Mouse (Mus musculus) kidney, postnatal 4 days (tissue): ENCODE results near the gene Tpk1.

Experiments
- DNase-seq, 2 experiments: peaks; one replicate each; pipeline ENCODE4 v3.0.0; 2021; ENCODE audit warnings: mixed read lengths in 2 of 2

Gene Tpk1

GRCm38 (mm10) chr6:43424978-43425377 lies 241.1 kb downstream of the Tpk1 start:
- DNase-seq, result peak; percentile 7 to 13

- DNase-seq, result no peak
Measured at GRCm38 (mm10) chr6:43420358-43420979, 245.6 kb downstream of the Tpk1 start.

- DNase-seq, result no peak
Measured at GRCm38 (mm10) chr6:43408949-43409348, 257.1 kb downstream of the Tpk1 start.

- no peak for DNase-seq
Measured at GRCm38 (mm10) chr6:43403076-43403475, 263.0 kb downstream of the Tpk1 start.

- no peak for DNase-seq
Measured at GRCm38 (mm10) chr6:43402219-43402997, 263.7 kb downstream of the Tpk1 start.

GRCm38 (mm10) chr6:43396426-43396825 lies 269.7 kb downstream of the Tpk1 start:
- no peak for DNase-seq

GRCm38 (mm10) chr6:43395538-43395937 lies 270.5 kb downstream of the Tpk1 start:
- DNase-seq, result peak; percentile 6 to 33

- no peak for DNase-seq
Measured at GRCm38 (mm10) chr6:43391358-43391757, 274.7 kb downstream of the Tpk1 start.

GRCm38 (mm10) chr6:43387273-43387672 lies 278.8 kb downstream of the Tpk1 start:
- peak; percentile 14 to 36 for DNase-seq

GRCm38 (mm10) chr6:43384841-43385240 lies 281.2 kb downstream of the Tpk1 start:
- no peak for DNase-seq

GRCm38 (mm10) chr6:43384304-43384703 lies 281.8 kb downstream of the Tpk1 start:
- DNase-seq, result no peak

- no peak for DNase-seq
Measured at GRCm38 (mm10) chr6:43382750-43383149, 283.3 kb downstream of the Tpk1 start.

GRCm38 (mm10) chr6:43382284-43382683 lies 283.8 kb downstream of the Tpk1 start:
- no peak for DNase-seq

- no peak for DNase-seq
Measured at GRCm38 (mm10) chr6:43373206-43373605, 292.9 kb downstream of the Tpk1 start.

- no peak for DNase-seq
Measured at GRCm38 (mm10) chr6:43367434-43367945, 298.6 kb downstream of the Tpk1 start.

- no peak for DNase-seq
Measured at GRCm38 (mm10) chr6:43366952-43367351, 299.1 kb downstream of the Tpk1 start.

GRCm38 (mm10) chr6:43363917-43364316 lies 302.2 kb downstream of the Tpk1 start:
- DNase-seq, result no peak

GRCm38 (mm10) chr6:43363291-43363820 lies 302.7 kb downstream of the Tpk1 start:
- no peak for DNase-seq

GRCm38 (mm10) chr6:43361248-43361647 lies 304.8 kb downstream of the Tpk1 start:
- DNase-seq, result no peak

- DNase-seq, result no peak
Measured at GRCm38 (mm10) chr6:43360214-43360613, 305.9 kb downstream of the Tpk1 start.

- peak in 1 of 2 experiments; percentile 16 for DNase-seq
Measured at GRCm38 (mm10) chr6:43354562-43355241, 311.4 kb downstream of the Tpk1 start.

- no peak for DNase-seq
Measured at GRCm38 (mm10) chr6:43353446-43353845, 312.6 kb downstream of the Tpk1 start.

GRCm38 (mm10) chr6:43349083-43349482 lies 317.0 kb downstream of the Tpk1 start:
- no peak for DNase-seq
